Mouse (Mus musculus) adrenal gland, postnatal 4 days (tissue): ENCODE data around the gene Gm8020. TPM values are rescaled to one million over a fixed set of nuclear protein-coding genes. Genes with fewer than 3 reads are reported as not detected.
"Not testable (repeated sequence)": the region's sequence is repeated elsewhere in the genome, so short reads cannot be mapped to it uniquely, and the experiment has no call there.

Experiments
- DNase-seq, 2 experiments: peaks; one replicate each; pipeline ENCODE4 v3.0.0; 2021 to 2022; ENCODE audit warnings: low spot score in 2 of 2, mixed read lengths in 2 of 2
- long read RNA-seq, 2 experiments: library from polyadenylated mRNA; stranded (forward); transcript quantifications; one replicate each; pipeline ENCODE4 v2.0.0; 2021
- total RNA-seq, 2 experiments: library from RNA; stranded (reverse); gene quantifications; 2 replicates each; pipeline ENCODE4 v1.2.3; 2021

The Gm8020 gene
- not detected for total RNA-seq
- long read RNA-seq, experiment 1, result 0 reads
- long read RNA-seq, experiment 2, result 0 reads

DNA sequence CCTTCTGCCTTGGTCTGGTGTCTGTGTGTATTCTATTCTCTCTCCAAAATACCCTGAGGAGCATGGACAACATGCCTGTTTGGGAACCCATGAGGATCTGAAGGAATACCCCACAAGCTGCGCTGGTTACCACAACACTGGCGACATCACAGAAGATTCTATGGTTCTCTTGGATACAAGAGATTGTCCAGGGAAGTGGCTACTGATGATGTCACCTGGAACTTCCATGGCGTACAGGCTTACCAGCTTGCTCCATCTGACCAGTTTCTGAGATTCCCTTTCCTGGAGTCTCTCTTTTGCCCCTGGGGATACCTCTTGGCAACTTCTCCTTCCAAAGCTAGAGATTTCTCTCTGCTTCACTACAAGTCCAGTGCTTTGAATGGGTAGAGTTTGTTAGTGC is at the start of gene Gm8020:
Gene Gm8020 (minus strand): TSS at position 101 of the 400 bp plus-strand sequence.
- not testable (repeated sequence) for DNase-seq

- DNase-seq, result not testable (repeated sequence)
Observed at GRCm38 (mm10) chr14:42543170-42543701, 41.1 kb upstream of the Gm8020 start.

- not testable (repeated sequence) for DNase-seq
Observed at GRCm38 (mm10) chr14:42542316-42543169, 40.4 kb upstream of the Gm8020 start.

- DNase-seq, result not testable (repeated sequence)
Observed at GRCm38 (mm10) chr14:42524182-42524581, 22.0 kb upstream of the Gm8020 start, which contains the start of gene Gm8024. Gm8024 (minus strand) TSS chr14:42524282.

DNA sequence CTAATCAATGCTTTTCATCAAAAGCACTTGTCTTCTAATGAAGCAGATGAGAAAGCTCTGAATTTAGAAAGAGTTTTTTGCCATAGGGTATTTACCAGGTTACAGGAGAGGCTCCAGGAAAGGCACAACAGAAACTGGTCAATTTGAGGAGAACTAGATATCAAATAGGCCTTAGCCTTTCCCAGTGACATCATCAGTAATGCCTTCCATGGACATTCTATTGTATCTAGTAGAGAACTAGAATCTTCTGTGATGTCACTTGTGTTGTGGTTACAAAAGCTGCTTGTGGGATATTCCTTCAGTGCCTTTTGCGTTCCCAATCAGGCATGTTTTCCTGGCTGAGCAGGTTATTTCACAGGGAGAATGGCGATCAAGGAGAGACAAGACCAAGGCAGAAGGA is 38.6 kb downstream of the Gm8020 start, which contains the start of gene Gm8011:
Gene Gm8011 (plus strand): TSS at position 301 of the 400 bp plus-strand sequence.
- DNase-seq, result not testable (repeated sequence)

Other genes starting within 250 kb of the Gm8020 start
- gene Gm17026, start 242.3 kb downstream of the Gm8020 start, total RNA-seq, result not detected
- not detected for gene Gm9611, start 205.0 kb downstream of the Gm8020 start, total RNA-seq
- gene Gm7995, start 192.1 kb downstream of the Gm8020 start, total RNA-seq, result not detected
- not detected for gene Gm8005, start 62.7 kb downstream of the Gm8020 start, total RNA-seq
- gene Gm8011, start 38.5 kb downstream of the Gm8020 start, total RNA-seq, result not detected
- gene Gm8024, start 21.9 kb upstream of the Gm8020 start, total RNA-seq, result not detected
- not detected for gene Gm17124, start 97.5 kb upstream of the Gm8020 start, total RNA-seq
- gene Gm3633, start 139.6 kb upstream of the Gm8020 start, total RNA-seq, result not detected
- not detected for gene Gm10378, start 153.6 kb upstream of the Gm8020 start, total RNA-seq